Mouse (Mus musculus) MEL (cell line): ENCODE data around the gene Lysmd1. TPM values are rescaled to one million over a fixed set of nuclear protein-coding genes. Genes with fewer than 3 reads are reported as not detected.

ENCODE experiments used
- DNase-seq: peaks from one replicate; pipeline ENCODE4 v3.0.0; 2011; ENCODE audit warnings: low read depth, low spot score
- H3K27ac ChIP-seq: 2 replicates; pipeline ENCODE4 v1.5.1; 2012; ENCODE audit warnings: low read depth, mild to moderate bottlenecking, control low read depth, low read length, moderate library complexity; ENCODE audit not compliant: control insufficient read depth
- H3K27me3 ChIP-seq, 2 experiments: fragments of 150-350 bp in 1 of 2; sonication (generic) in 1 of 2; 2 replicates each; pipeline ENCODE4 v1.6.1; 2012; ENCODE audit warnings: low read length in 2 of 2, mild to moderate bottlenecking in 2 of 2, improper control_type of control experiment in 1 of 2, moderate library complexity in 1 of 2; ENCODE audit not compliant: insufficient read depth in 2 of 2, control insufficient read depth in 1 of 2
- H3K36me3 ChIP-seq, 2 experiments: 2 replicates each; pipeline ENCODE4 v1.6.1; 2012 to 2014; ENCODE audit warnings: low read length in 2 of 2, improper control_type of control experiment in 1 of 2, inconsistent platforms in 1 of 2, mild to moderate bottlenecking in 1 of 2; ENCODE audit not compliant: insufficient read depth in 2 of 2, control insufficient read depth in 1 of 2
- H3K4me1 ChIP-seq, 2 experiments: fragments of 150-350 bp in 1 of 2; sonication (generic) in 1 of 2; 2 replicates each; pipeline ENCODE4 v1.6.1; 2012; ENCODE audit warnings: low read length in 2 of 2, improper control_type of control experiment in 1 of 2, mild to moderate bottlenecking in 1 of 2; ENCODE audit not compliant: insufficient read depth in 2 of 2, control insufficient read depth in 1 of 2
- H3K4me3 ChIP-seq, 2 experiments: fragments of 150-350 bp in 1 of 2; sonication (generic) in 1 of 2; 2 replicates each; pipeline ENCODE4 v1.5.1; 2012; ENCODE audit warnings: low read depth in 2 of 2, low read length in 2 of 2, mild to moderate bottlenecking in 2 of 2, moderate library complexity in 2 of 2, control low read depth in 1 of 2, improper control_type of control experiment in 1 of 2; ENCODE audit not compliant: control insufficient read depth in 1 of 2, insufficient read depth in 1 of 2
- H3K79me2 ChIP-seq: 2 replicates; pipeline ENCODE4 v1.6.1; 2012; ENCODE audit warnings: mild to moderate bottlenecking, low read length, moderate library complexity; ENCODE audit not compliant: control insufficient read depth, poor library complexity, insufficient read depth
- H3K9ac ChIP-seq: 2 replicates; pipeline ENCODE4 v1.6.1; 2012; ENCODE audit warnings: low read depth, mild to moderate bottlenecking, control low read depth, low read length, moderate library complexity; ENCODE audit not compliant: control insufficient read depth, poor library complexity, severe bottlenecking
- H3K9me3 ChIP-seq: fragments of 150-350 bp; sonication (generic); replicated peaks from 2 replicates; pipeline ENCODE4 v1.6.1; 2012; ENCODE audit warnings: mild to moderate bottlenecking, low read length, improper control_type of control experiment, moderate library complexity; ENCODE audit not compliant: insufficient read depth
- BHLHE40 ChIP-seq: IDR thresholded peaks from 2 replicates; pipeline ENCODE4 v1.6.1; 2012; ENCODE audit warnings: low read depth, mild to moderate bottlenecking, inconsistent platforms, low read length, improper control_type of control experiment, borderline replicate concordance
- CHD2 ChIP-seq: IDR thresholded peaks from 2 replicates; pipeline ENCODE4 v1.6.1; 2011; ENCODE audit warnings: low read length, improper control_type of control experiment
- CTCF ChIP-seq, 3 experiments: IDR thresholded peaks in 2 of 3; conservative IDR thresholded peaks in 1 of 3; 2 replicates each; pipeline ENCODE4 v1.5.1; 2011 to 2012; ENCODE audit warnings: low read length in 3 of 3, low read depth in 2 of 3, mild to moderate bottlenecking in 2 of 3, improper control_type of control experiment in 1 of 3, inconsistent platforms in 1 of 3, mixed read lengths in 1 of 3, moderate library complexity in 1 of 3; ENCODE audit not compliant: control insufficient read depth in 1 of 3, insufficient read depth in 1 of 3, poor library complexity in 1 of 3, severe bottlenecking in 1 of 3
- E2F4 ChIP-seq: IDR thresholded peaks from 2 replicates; pipeline ENCODE4 v1.6.1; 2011; ENCODE audit warnings: low read depth, low read length, improper control_type of control experiment, borderline replicate concordance
- ELF1 ChIP-seq: IDR thresholded peaks from 2 replicates; pipeline ENCODE4 v1.6.1; 2014; ENCODE audit warnings: low read depth, mild to moderate bottlenecking, inconsistent platforms, low read length, improper control_type of control experiment, moderate library complexity
- EP300 ChIP-seq, 2 experiments: IDR thresholded peaks; 2 replicates each; pipeline ENCODE4 v1.6.1; 2011; ENCODE audit warnings: improper control_type of control experiment in 2 of 2, low read length in 2 of 2, low read depth in 1 of 2, mild to moderate bottlenecking in 1 of 2
- ETS1 ChIP-seq: IDR thresholded peaks from 2 replicates; pipeline ENCODE4 v1.6.1; 2012; ENCODE audit warnings: low read depth, mild to moderate bottlenecking, inconsistent platforms, low read length, improper control_type of control experiment, moderate library complexity
- GATA1 ChIP-seq: IDR thresholded peaks from 2 replicates; pipeline ENCODE4 v1.6.1; 2011; ENCODE audit warnings: low read depth, low read length, improper control_type of control experiment
- MAX ChIP-seq: IDR thresholded peaks from 2 replicates; pipeline ENCODE4 v1.6.1; 2011; ENCODE audit warnings: low read length, improper control_type of control experiment
- MAZ ChIP-seq: IDR thresholded peaks from 2 replicates; pipeline ENCODE4 v1.6.1; 2012; ENCODE audit warnings: low read depth, mild to moderate bottlenecking, inconsistent platforms, low read length, improper control_type of control experiment
- MXI1 ChIP-seq: IDR thresholded peaks from 2 replicates; pipeline ENCODE4 v1.6.1; 2011; ENCODE audit warnings: mild to moderate bottlenecking, low read depth, low read length, improper control_type of control experiment
- NRF1 ChIP-seq: IDR thresholded peaks from 2 replicates; pipeline ENCODE4 v1.6.1; 2014; ENCODE audit warnings: low read depth, mild to moderate bottlenecking, inconsistent platforms, low read length, improper control_type of control experiment, moderate library complexity; ENCODE audit not compliant: poor library complexity, insufficient read depth, severe bottlenecking
- POLR2A ChIP-seq, 2 experiments: IDR thresholded peaks; 2 replicates each; pipeline ENCODE4 v1.6.1; 2011 to 2012; ENCODE audit warnings: low read length in 2 of 2, mild to moderate bottlenecking in 2 of 2, control low read depth in 1 of 2, improper control_type of control experiment in 1 of 2, low read depth in 1 of 2, moderate library complexity in 1 of 2; ENCODE audit not compliant: control insufficient read depth in 1 of 2, insufficient read depth in 1 of 2, poor library complexity in 1 of 2
- RCOR1 ChIP-seq: IDR thresholded peaks from 2 replicates; pipeline ENCODE4 v1.6.1; 2012; ENCODE audit warnings: low read depth, mild to moderate bottlenecking, inconsistent platforms, low read length, improper control_type of control experiment
- SIN3A ChIP-seq: IDR thresholded peaks from 2 replicates; pipeline ENCODE4 v1.6.1; 2012; ENCODE audit warnings: low read length, improper control_type of control experiment, inconsistent platforms
- SMC3 ChIP-seq: IDR thresholded peaks from 2 replicates; pipeline ENCODE4 v1.6.1; 2011; ENCODE audit warnings: low read depth, low read length, improper control_type of control experiment
- TAL1 ChIP-seq: IDR thresholded peaks from 2 replicates; pipeline ENCODE4 v1.6.1; 2012; ENCODE audit warnings: mild to moderate bottlenecking, inconsistent platforms, low read length, moderate library complexity, mixed read lengths
- TBP ChIP-seq: IDR thresholded peaks from 2 replicates; pipeline ENCODE4 v1.8.0; 2011; ENCODE audit warnings: low read depth, low read length, improper control_type of control experiment
- TCF12 ChIP-seq: IDR thresholded peaks from 2 replicates; pipeline ENCODE4 v1.6.1; 2014; ENCODE audit warnings: low read depth, mild to moderate bottlenecking, inconsistent platforms, low read length, improper control_type of control experiment, moderate library complexity
- USF1 ChIP-seq: IDR thresholded peaks from 2 replicates; pipeline ENCODE4 v1.6.1; 2014; ENCODE audit warnings: low read depth, mild to moderate bottlenecking, inconsistent platforms, low read length, improper control_type of control experiment, moderate library complexity
- USF2 ChIP-seq, 2 experiments: IDR thresholded peaks; 2 replicates each; pipeline ENCODE4 v1.6.1; 2011 to 2012; ENCODE audit warnings: improper control_type of control experiment in 2 of 2, low read length in 2 of 2, borderline replicate concordance in 1 of 2, inconsistent platforms in 1 of 2, low read depth in 1 of 2, mild to moderate bottlenecking in 1 of 2; ENCODE audit not compliant: insufficient read depth in 1 of 2
- ZC3H11A ChIP-seq: IDR thresholded peaks from 2 replicates; pipeline ENCODE4 v1.6.1; 2012; ENCODE audit warnings: low read depth, mild to moderate bottlenecking, inconsistent platforms, low read length, improper control_type of control experiment
- ZKSCAN1 ChIP-seq: IDR thresholded peaks from 2 replicates; pipeline ENCODE4 v1.6.1; 2012; ENCODE audit warnings: low read depth, mild to moderate bottlenecking, inconsistent platforms, low read length, improper control_type of control experiment, moderate library complexity
- ZMIZ1 ChIP-seq: IDR thresholded peaks from 2 replicates; pipeline ENCODE4 v1.6.1; 2012; ENCODE audit warnings: low read depth, mild to moderate bottlenecking, inconsistent platforms, low read length, improper control_type of control experiment, moderate library complexity
- polyA plus RNA-seq, 2 experiments: library from polyadenylated mRNA; stranded (reverse) in 1 of 2; unstranded in 1 of 2; fragments of >175 nt in 1 of 2; fragments of >200 nt in 1 of 2; gene quantifications; 2 replicates each; pipeline versions ENCODE4 v1.2.1 to v1.2.4; 2012; ENCODE audit warnings: low replicate concordance in 2 of 2, low read depth in 1 of 2; ENCODE audit not compliant: insufficient read length in 2 of 2, insufficient read depth in 1 of 2, missing spikeins in 1 of 2
- total RNA-seq: library from RNA; depleted of rRNA; stranded (reverse); fragments of 300-350 nt; gene quantifications from 2 replicates; pipeline ENCODE4 v1.2.3, GENCODE M21; 2012

Lysmd1 gene
- total and polyA plus RNA-seq, 3 experiments: 22.7 to 102 (median 22.9) TPM

- DNase-seq: no peak
- no peak overlapping the region for H3K4me3 ChIP-seq
- no peaks in the 10 kb centered on the region for H3K27me3 ChIP-seq
- peaks cover 5 to 7% of the 10 kb centered on the region in 2 experiments for H3K4me1 ChIP-seq
- TF ChIP-seq CTCF (IDR thresholded peaks at IDR 0.05 in 2 of 3, conservative IDR thresholded peaks at IDR 0.05 in 1 of 3; ENCODE audit: control insufficient read depth in 1 of 3, insufficient read depth in 1 of 3, low read depth in 2 of 3, low read length in 3 of 3, poor library complexity in 1 of 3, severe bottlenecking in 1 of 3) (no peak), NRF1 (no peak), ZKSCAN1 (no peak), ZC3H11A (no peak), SMC3 (no peak), TCF12 (no peak), CHD2 (no peak), ETS1 (no peak), ZMIZ1 (no peak), MAZ (no peak), ELF1 (no peak), E2F4 (no peak), BHLHE40 (no peak), MXI1 (no peak), TBP (no peak)
- TF ChIP-seq, all 39 proteins: peak for 0
- peaks cover 16 to 22% of the 10 kb centered on the region in 2 experiments for H3K36me3 ChIP-seq
- H3K79me2 ChIP-seq: no peaks in the 10 kb centered on the region
- no peak overlapping the region for H3K27ac ChIP-seq
- no peaks in the 10 kb centered on the region for H3K9me3 ChIP-seq
- no peak overlapping the region for H3K9ac ChIP-seq
These were observed 48.0 kb downstream of the Lysmd1 start for GRCm38 (mm10) chr3:95181841-95182240.

- H3K79me2 ChIP-seq: no peaks in the 10 kb centered on the region
- TF ChIP-seq MAZ (no peak), EP300 (IDR thresholded peaks at IDR 0.05; ENCODE audit: low read depth in 1 of 2, low read length in 2 of 2) (peak; percentile 55 to 60; a peak in 2 of 4 replicates), ZMIZ1 (no peak), TAL1 (no peak), GATA1 (peak; percentile 81), POLR2A (IDR thresholded peaks at IDR 0.05; ENCODE audit: control insufficient read depth in 1 of 2, insufficient read depth in 1 of 2, low read depth in 1 of 2, low read length in 2 of 2, poor library complexity in 1 of 2) (no peak), SIN3A (peak; percentile 56; the same call in 1 of the 2 replicates), USF2 (IDR thresholded peaks at IDR 0.05; ENCODE audit: borderline replicate concordance in 1 of 2, insufficient read depth in 1 of 2, low read depth in 1 of 2, low read length in 2 of 2) (no peak), RCOR1 (peak; percentile 78; the same call in 1 of the 2 replicates), USF1 (no peak), NRF1 (no peak), ZC3H11A (no peak), MAX (0 out of 2 replicates have a peak, but pooled peaks have one; percentile 17)
- H3K4me1 ChIP-seq: peaks cover 5 to 7% of the 10 kb centered on the region in 2 experiments
These were observed 51.1 kb downstream of the Lysmd1 start for GRCm38 (mm10) chr3:95184796-95185577.

More at GRCm38 (mm10) chr3:95184796-95185577, 51.1 kb downstream of the Lysmd1 start:
- no peak overlapping the region for H3K9ac ChIP-seq
- peak; percentile 34 for DNase-seq
- no peak overlapping the region for H3K27ac ChIP-seq
- peaks cover 16 to 46% of the 10 kb centered on the region in 2 experiments for H3K36me3 ChIP-seq
- no peaks in the 10 kb centered on the region for H3K9me3 ChIP-seq
- H3K4me3 ChIP-seq: no peak overlapping the region
- no peaks in the 10 kb centered on the region for H3K27me3 ChIP-seq
